Mouse (Mus musculus): ENCODE measurements around the gene Csrp2. TPM values are rescaled to one million over a fixed set of nuclear protein-coding genes. Genes with fewer than 3 reads are reported as not detected.

The Csrp2 gene
- polyA plus RNA-seq, 2 experiments, result 155 to 168 TPM

GRCm38 (mm10) chr10:110921890-110922289, 2.3 kb downstream of the Csrp2 start:
- peaks cover 32% of the 10 kb centered on the region for H3K4me1 ChIP-seq (ENCODE audit: control insufficient read depth, insufficient read depth, low read length)
- no peaks in the 10 kb centered on the region for H3K36me3 ChIP-seq (ENCODE audit: control insufficient read depth, insufficient read depth, low read length)
- no peaks in the 10 kb centered on the region for H3K9me3 ChIP-seq (ENCODE audit: control insufficient read depth, low read length)
- H3K4me3 ChIP-seq (replicated peaks; ENCODE audit: low read length), result peak overlapping the region; percentile 82
- H3K27ac ChIP-seq (replicated peaks; ENCODE audit: low read depth, low read length), result no peak overlapping the region
- ATAC-seq (ENCODE audit: low FRiP score, low read depth), result no peak
- DNase-seq (ENCODE audit: low spot score), result no peak
- H3K9ac ChIP-seq (ENCODE audit: low read depth, low read length, severe bottlenecking), result peak overlapping the region; percentile 83; the same call in 1 of the 2 replicates
- H3K4me2 ChIP-seq (replicated peaks; ENCODE audit: low read depth, low read length, severe bottlenecking), result peak overlapping the region; percentile 87
- no peak for TF ChIP-seq POLR2A (IDR thresholded peaks at IDR 0.05; ENCODE audit: borderline replicate concordance, extremely low read depth, insufficient read depth, insufficient read length)
- 35% methylated on average over 3 of the region's 3 CpGs for WGBS
- no peaks in the 10 kb centered on the region for H3K27me3 ChIP-seq (ENCODE audit: control insufficient read depth, insufficient read depth, low read length)

GRCm38 (mm10) chr10:110922612-110923011, 3.0 kb downstream of the Csrp2 start:
- Histone ChIP-seq H3K9me3 (ENCODE audit: control insufficient read depth, low read length) (no peaks in the 10 kb centered on the region), H3K4me1 (ENCODE audit: control insufficient read depth, insufficient read depth, low read length) (peaks cover 39% of the 10 kb centered on the region), H3K36me3 (ENCODE audit: control insufficient read depth, insufficient read depth, low read length) (no peaks in the 10 kb centered on the region), H3K4me3 (replicated peaks; ENCODE audit: low read length) (peak overlapping the region; percentile 82; the same call in 1 of the 2 replicates), H3K4me2 (replicated peaks; ENCODE audit: low read depth, low read length, severe bottlenecking) (peak overlapping the region; percentile 87), H3K27ac (replicated peaks; ENCODE audit: low read depth, low read length) (no peak overlapping the region), H3K27me3 (ENCODE audit: control insufficient read depth, insufficient read depth, low read length) (no peaks in the 10 kb centered on the region), H3K9ac (ENCODE audit: low read depth, low read length, severe bottlenecking) (no peak overlapping the region)
- WGBS, result 44% methylated on average over 9 of the region's 9 CpGs
- TF ChIP-seq POLR2A (IDR thresholded peaks at IDR 0.05; ENCODE audit: borderline replicate concordance, extremely low read depth, insufficient read depth, insufficient read length), result no peak
- DNase-seq (ENCODE audit: low spot score), result no peak
- ATAC-seq (ENCODE audit: low FRiP score, low read depth), result no peak

- H3K4me1 ChIP-seq (ENCODE audit: control insufficient read depth, insufficient read depth, low read length), result peaks cover 63% of the 10 kb centered on the region
- no peak overlapping the region; the same call in 1 of the 2 replicates for H3K4me2 ChIP-seq (replicated peaks; ENCODE audit: low read depth, low read length, severe bottlenecking)
- H3K4me3 ChIP-seq (replicated peaks; ENCODE audit: low read length), result no peak overlapping the region
- H3K9ac ChIP-seq (ENCODE audit: low read depth, low read length, severe bottlenecking), result no peak overlapping the region
- H3K27ac ChIP-seq (replicated peaks; ENCODE audit: low read depth, low read length), result 0 out of 2 replicates have a peak overlapping the region, but pooled peaks have one; percentile 6
- ATAC-seq (ENCODE audit: low FRiP score, low read depth) (peak; percentile 66), DNase-seq (ENCODE audit: low spot score) (peak; percentile 77)
- WGBS, result 26% methylated on average over 11 of the region's 11 CpGs
- TF ChIP-seq POLR2A (IDR thresholded peaks at IDR 0.05; ENCODE audit: borderline replicate concordance, extremely low read depth, insufficient read depth, insufficient read length), result no peak
- no peaks in the 10 kb centered on the region for H3K27me3 ChIP-seq (ENCODE audit: control insufficient read depth, insufficient read depth, low read length)
- H3K9me3 ChIP-seq (ENCODE audit: control insufficient read depth, low read length), result no peaks in the 10 kb centered on the region
- 0 out of 2 replicates have a peak, but pooled peaks cover 5% of the 10 kb centered on the region for H3K36me3 ChIP-seq (ENCODE audit: control insufficient read depth, insufficient read depth, low read length)
Observed at GRCm38 (mm10) chr10:110927491-110927890, 7.9 kb downstream of the Csrp2 start.

- Histone ChIP-seq H3K4me3 (replicated peaks; ENCODE audit: low read length) (no peak overlapping the region), H3K9ac (ENCODE audit: low read depth, low read length, severe bottlenecking) (no peak overlapping the region), H3K27me3 (ENCODE audit: control insufficient read depth, insufficient read depth, low read length) (no peaks in the 10 kb centered on the region), H3K4me2 (replicated peaks; ENCODE audit: low read depth, low read length, severe bottlenecking) (no peak overlapping the region), H3K9me3 (ENCODE audit: control insufficient read depth, low read length) (no peaks in the 10 kb centered on the region), H3K27ac (replicated peaks; ENCODE audit: low read depth, low read length) (no peak overlapping the region), H3K36me3 (ENCODE audit: control insufficient read depth, insufficient read depth, low read length) (0 out of 2 replicates have a peak, but pooled peaks cover 5% of the 10 kb centered on the region), H3K4me1 (ENCODE audit: control insufficient read depth, insufficient read depth, low read length) (peaks cover 60% of the 10 kb centered on the region)
- TF ChIP-seq POLR2A (IDR thresholded peaks at IDR 0.05; ENCODE audit: borderline replicate concordance, extremely low read depth, insufficient read depth, insufficient read length), result no peak
- no peak for ATAC-seq (ENCODE audit: low FRiP score, low read depth)
- 58% methylated on average over 4 of the region's 4 CpGs for WGBS
- DNase-seq (ENCODE audit: low spot score), result no peak
Observed at GRCm38 (mm10) chr10:110929756-110930155, 10.2 kb downstream of the Csrp2 start.

- Histone ChIP-seq H3K4me2 (replicated peaks; ENCODE audit: low read depth, low read length, severe bottlenecking) (peak overlapping the region; percentile 29; the same call in 1 of the 2 replicates), H3K9me3 (ENCODE audit: control insufficient read depth, low read length) (no peaks in the 10 kb centered on the region), H3K27ac (replicated peaks; ENCODE audit: low read depth, low read length) (peak overlapping the region; percentile 8), H3K36me3 (ENCODE audit: control insufficient read depth, insufficient read depth, low read length) (peaks cover 6% of the 10 kb centered on the region; the same call in 1 of the 2 replicates), H3K4me3 (replicated peaks; ENCODE audit: low read length) (no peak overlapping the region; the same call in 1 of the 2 replicates), H3K4me1 (ENCODE audit: control insufficient read depth, insufficient read depth, low read length) (peaks cover 56% of the 10 kb centered on the region), H3K27me3 (ENCODE audit: control insufficient read depth, insufficient read depth, low read length) (no peaks in the 10 kb centered on the region), H3K9ac (ENCODE audit: low read depth, low read length, severe bottlenecking) (no peak overlapping the region; the same call in 1 of the 2 replicates)
- ATAC-seq (ENCODE audit: low FRiP score, low read depth) (peak; percentile 28; the same call in 1 of the 2 replicates), DNase-seq (ENCODE audit: low spot score) (no peak)
- no peak for TF ChIP-seq POLR2A (IDR thresholded peaks at IDR 0.05; ENCODE audit: borderline replicate concordance, extremely low read depth, insufficient read depth, insufficient read length)
- WGBS, result 39% methylated on average over 13 of the region's 13 CpGs
Observed at GRCm38 (mm10) chr10:110931161-110931912, 11.7 kb downstream of the Csrp2 start.
